Mouse (Mus musculus) limb, embryonic 13.5 days (tissue): ENCODE measurements around the gene Mest. TPM values are rescaled to one million over a fixed set of nuclear protein-coding genes. Genes with fewer than 3 reads are reported as not detected.

Experiments used
- ATAC-seq: fragments of 200-750 bp; cut with Nextera tagmentation; 2 replicates; pipeline ENCODE4 v1.8.0; 2017; ENCODE audit warnings: low read depth, moderate number of reproducible peaks, moderate TSS enrichment; ENCODE audit not compliant: low FRiP score
- H3K27ac ChIP-seq: fragments of 300-500 bp; sonication (generic); 2 replicates; pipeline ENCODE4 v1.5.1; 2015; ENCODE audit warnings: inconsistent platforms, mild to moderate bottlenecking, moderate library complexity
- H3K27me3 ChIP-seq: fragments of 300-500 bp; sonication (generic); 2 replicates; pipeline ENCODE4 v1.6.1; 2015; ENCODE audit warnings: mild to moderate bottlenecking, inconsistent platforms
- H3K36me3 ChIP-seq: fragments of 300-500 bp; sonication (generic); 2 replicates; pipeline ENCODE4 v1.6.1; 2015; ENCODE audit warnings: inconsistent platforms, mild to moderate bottlenecking, moderate library complexity
- H3K4me1 ChIP-seq: fragments of 300-500 bp; sonication (generic); 2 replicates; pipeline ENCODE4 v1.6.1; 2015; ENCODE audit warnings: inconsistent platforms
- H3K4me2 ChIP-seq: fragments of 300-500 bp; sonication (generic); replicated peaks from 2 replicates; pipeline ENCODE4 v1.6.1; 2015; ENCODE audit warnings: inconsistent platforms, mild to moderate bottlenecking, moderate library complexity
- H3K4me3 ChIP-seq: fragments of 300-500 bp; sonication (generic); 2 replicates; pipeline ENCODE4 v1.5.1; 2015; ENCODE audit warnings: moderate library complexity, mild to moderate bottlenecking, inconsistent platforms
- H3K9ac ChIP-seq: fragments of 300-500 bp; sonication (generic); 2 replicates; pipeline ENCODE4 v1.6.1; 2015; ENCODE audit warnings: mild to moderate bottlenecking, inconsistent platforms
- H3K9me3 ChIP-seq: fragments of 300-500 bp; sonication (generic); 2 replicates; pipeline ENCODE4 v1.6.1; 2016; ENCODE audit warnings: inconsistent platforms
- WGBS: fragments of 180-500 bp; shearing (Covaris S2); methylation state at CpG from one replicate; pipeline ENCODE4 v1.1.7; 2015; 5-methylcytosine and 5-hydroxymethylcytosine counted together
- polyA plus RNA-seq: library from polyadenylated mRNA; unstranded; fragments of >200 nt; fragmentation: Nextera tagmentation; extraction: Ambion mirVana; gene quantifications from 2 replicates; pipeline ENCODE4 v1.2.1, GENCODE M21; 2015

Gene Mest
- polyA plus RNA-seq, 1 experiment from 2014 or later: 1,957 TPM

DNA sequence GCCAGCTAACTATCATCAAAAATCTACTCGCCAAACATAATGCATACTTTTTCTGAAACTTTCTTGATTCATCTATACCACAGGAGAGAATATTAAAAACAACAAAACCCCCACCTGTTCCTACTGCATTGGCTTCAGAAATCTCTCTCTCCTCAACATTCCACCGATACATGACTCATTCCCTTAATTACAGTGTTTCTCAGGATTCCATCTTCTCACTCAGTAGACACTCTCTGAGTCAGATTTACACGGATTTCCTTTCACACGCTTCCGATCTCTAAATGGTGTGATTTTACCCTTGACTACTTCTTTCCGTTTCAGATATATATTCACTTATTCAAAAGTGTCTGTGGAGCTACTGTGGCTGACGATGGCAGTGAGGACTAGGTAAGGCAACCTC, 36.1 kb upstream of the Mest start:
- H3K9ac ChIP-seq: no peak overlapping the region
- 0 out of 2 replicates have a peak, but pooled peaks cover 3% of the 10 kb centered on the region for H3K36me3 ChIP-seq
- no peak overlapping the region for H3K27ac ChIP-seq
- peaks cover 17% of the 10 kb centered on the region for H3K4me1 ChIP-seq
- no peak overlapping the region for H3K4me3 ChIP-seq
- no peak overlapping the region for H3K4me2 ChIP-seq
- ATAC-seq: no peak
- no peaks in the 10 kb centered on the region for H3K27me3 ChIP-seq
- WGBS: 85% methylated on average over 7 of the region's 7 CpGs
- H3K9me3 ChIP-seq: no peaks in the 10 kb centered on the region

- H3K4me2 ChIP-seq: peak overlapping the region; percentile 63
- peak; percentile 1; the same call in 1 of the 2 replicates for ATAC-seq
- no peaks in the 10 kb centered on the region for H3K36me3 ChIP-seq
- H3K4me1 ChIP-seq: peaks cover 15% of the 10 kb centered on the region
- peak overlapping the region; percentile 94 for H3K27ac ChIP-seq
- 73% methylated on average over 5 of the region's 5 CpGs for WGBS
- H3K9ac ChIP-seq: peak overlapping the region; percentile 60
- peak overlapping the region; percentile 51 for H3K4me3 ChIP-seq
- no peaks in the 10 kb centered on the region for H3K9me3 ChIP-seq
- no peaks in the 10 kb centered on the region for H3K27me3 ChIP-seq
Measured at GRCm38 (mm10) chr6:30692826-30693225, 30.5 kb upstream of the Mest start.

DNA sequence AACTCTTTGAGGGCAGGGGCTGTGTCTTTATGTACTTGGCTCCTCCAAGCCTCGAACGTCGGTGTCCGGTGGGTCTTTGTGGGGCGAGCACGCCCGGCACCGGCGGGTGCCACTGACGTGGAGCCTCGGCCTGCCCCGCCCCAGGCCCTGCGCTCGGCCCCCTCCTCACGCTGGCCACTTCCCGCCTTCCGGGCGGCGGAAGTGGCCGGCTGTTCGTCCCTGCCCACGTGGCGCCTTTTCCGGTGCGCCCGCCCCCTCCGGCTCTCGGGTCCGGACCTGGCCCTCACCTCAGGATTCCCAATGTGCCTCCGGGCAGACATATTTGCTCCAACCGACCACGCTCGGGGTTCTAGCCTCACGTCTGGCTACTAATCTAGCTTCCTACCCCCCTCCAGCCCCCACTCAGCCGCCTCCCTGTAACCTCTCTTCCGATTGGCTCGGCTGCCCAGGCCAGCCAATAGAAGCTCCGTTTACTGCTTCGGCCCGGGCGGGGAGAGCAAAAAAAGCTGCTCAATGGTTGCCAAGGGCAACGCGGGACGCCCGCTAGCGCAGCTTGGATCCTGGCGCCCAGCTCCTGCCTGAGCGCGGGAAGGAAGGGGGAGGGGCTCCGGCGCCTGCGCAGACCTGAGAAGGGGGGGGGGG, 29.9 kb upstream of the Mest start, which contains the start of gene Cep41:
Gene Cep41, minus strand, starts transcription at position 400 of the 642 bp plus-strand sequence.
- peak within 1 kb of the TSS; percentile 94 for H3K27ac ChIP-seq
- WGBS: under 1% methylated on average over 51 of the region's 52 CpGs
- peaks cover 15% of the 10 kb centered on the region for H3K4me1 ChIP-seq
- H3K9me3 ChIP-seq: no peaks in the 10 kb centered on the region
- peak within 1 kb of the TSS; percentile 63 for H3K4me2 ChIP-seq
- H3K4me3 ChIP-seq: peak within 1 kb of the TSS; percentile 51
- ATAC-seq: peak; percentile 97
- H3K9ac ChIP-seq: peak within 1 kb of the TSS; percentile 60
- H3K27me3 ChIP-seq: no peaks in the 10 kb centered on the region
- H3K36me3 ChIP-seq: no peaks in the 10 kb centered on the region

DNA sequence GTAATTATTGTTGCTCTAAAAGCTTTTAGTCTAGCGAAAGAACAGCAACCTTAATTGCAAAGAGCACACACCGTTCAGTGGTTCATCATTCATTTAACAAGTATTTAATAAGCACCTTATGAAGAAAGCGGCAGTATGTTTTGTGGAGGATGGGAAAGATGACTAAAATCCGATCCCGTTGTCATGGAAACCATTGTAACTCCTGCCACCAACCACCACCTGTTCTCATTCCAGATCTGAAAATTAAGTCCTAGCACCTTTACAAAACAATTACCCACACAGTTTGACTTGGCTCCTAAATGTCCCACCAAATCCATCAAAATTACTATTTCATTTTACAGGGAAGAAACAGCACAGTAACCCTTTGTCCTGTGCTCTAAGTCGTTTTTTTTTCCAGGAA, 29.1 kb upstream of the Mest start:
- no peak for ATAC-seq

DNA sequence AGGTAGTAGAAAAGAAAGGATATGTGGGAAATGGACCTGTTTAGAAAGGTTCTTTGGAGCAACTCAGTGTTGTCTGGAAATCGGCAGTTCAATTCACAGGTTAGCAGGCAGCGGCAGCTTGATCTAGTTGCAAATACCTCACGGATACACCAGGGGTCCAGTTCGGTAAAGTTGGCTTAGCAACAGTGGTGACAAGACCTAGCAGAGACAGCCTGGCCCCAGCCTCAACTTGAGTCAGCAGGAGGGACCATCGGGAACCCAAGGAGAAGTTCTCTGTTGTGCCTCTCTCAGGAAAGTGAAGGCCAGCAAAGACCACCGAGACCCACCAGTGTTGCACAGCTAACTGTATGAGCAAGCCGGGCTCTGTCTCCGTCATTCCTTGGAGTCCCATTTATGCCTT, 28.2 kb upstream of the Mest start:
- Histone ChIP-seq H3K9me3 (no peaks in the 10 kb centered on the region), H3K36me3 (no peaks in the 10 kb centered on the region), H3K27me3 (no peaks in the 10 kb centered on the region), H3K4me2 (no peak overlapping the region), H3K4me3 (no peak overlapping the region), H3K27ac (peak overlapping the region; percentile 94; the same call in 1 of the 2 replicates), H3K9ac (no peak overlapping the region), H3K4me1 (peaks cover 20% of the 10 kb centered on the region)
- WGBS: 87% methylated on average over 8 of the region's 8 CpGs
- ATAC-seq: no peak

More for the DNA sequence above, 29.1 kb upstream of the Mest start:
- Histone ChIP-seq H3K27me3 (no peaks in the 10 kb centered on the region), H3K4me3 (peak overlapping the region; percentile 51), H3K36me3 (no peaks in the 10 kb centered on the region), H3K4me1 (peaks cover 15% of the 10 kb centered on the region), H3K27ac (peak overlapping the region; percentile 94), H3K4me2 (peak overlapping the region; percentile 63), H3K9ac (0 out of 2 replicates have a peak overlapping the region, but pooled peaks have one; percentile 39), H3K9me3 (no peaks in the 10 kb centered on the region)
- 27% methylated on average over 6 of the region's 6 CpGs for WGBS

DNA sequence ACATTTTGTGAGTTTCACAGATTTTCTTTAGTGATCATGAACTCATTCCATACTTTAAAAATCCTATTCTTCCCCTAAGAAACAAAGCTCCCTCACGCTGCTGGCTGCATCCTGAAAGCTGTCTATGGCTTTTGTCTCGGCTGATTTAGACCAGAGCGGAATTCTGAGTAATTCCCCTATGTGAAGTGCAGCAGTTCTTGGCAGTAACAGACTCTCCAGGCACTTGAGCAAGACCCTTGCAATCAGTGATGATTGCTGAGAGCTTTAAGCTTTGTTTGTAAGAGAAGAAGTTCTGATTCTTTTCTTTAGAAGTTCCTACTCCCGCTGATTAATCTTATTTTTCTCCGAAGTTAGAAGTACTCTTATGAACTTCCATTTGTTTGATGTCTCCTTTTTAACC, 25.9 kb upstream of the Mest start:
- 47% methylated on average over 5 of the region's 5 CpGs for WGBS
- Histone ChIP-seq H3K4me3 (no peak overlapping the region), H3K36me3 (no peaks in the 10 kb centered on the region), H3K9ac (no peak overlapping the region), H3K4me1 (peaks cover 25% of the 10 kb centered on the region), H3K4me2 (no peak overlapping the region), H3K27me3 (no peaks in the 10 kb centered on the region), H3K9me3 (no peaks in the 10 kb centered on the region), H3K27ac (peak overlapping the region; percentile 53; the same call in 1 of the 2 replicates)
- no peak for ATAC-seq

- no peak overlapping the region for H3K4me2 ChIP-seq
- H3K9ac ChIP-seq: no peak overlapping the region
- no peaks in the 10 kb centered on the region for H3K27me3 ChIP-seq
- H3K4me1 ChIP-seq: peaks cover 22% of the 10 kb centered on the region
- WGBS: 82% methylated on average over 4 of the region's 4 CpGs
- no peak overlapping the region for H3K4me3 ChIP-seq
- H3K36me3 ChIP-seq: no peaks in the 10 kb centered on the region
- peak overlapping the region; percentile 53; the same call in 1 of the 2 replicates for H3K27ac ChIP-seq
- no peak for ATAC-seq
- H3K9me3 ChIP-seq: no peaks in the 10 kb centered on the region
Measured at GRCm38 (mm10) chr6:30698036-30698435, 25.3 kb upstream of the Mest start.

GRCm38 (mm10) chr6:30700182-30700581, 23.2 kb upstream of the Mest start:
- Histone ChIP-seq H3K9me3 (no peaks in the 10 kb centered on the region), H3K4me1 (peaks cover 27% of the 10 kb centered on the region), H3K27me3 (no peaks in the 10 kb centered on the region), H3K9ac (no peak overlapping the region), H3K4me3 (no peak overlapping the region), H3K4me2 (no peak overlapping the region), H3K36me3 (no peaks in the 10 kb centered on the region), H3K27ac (peak overlapping the region; percentile 75)
- 36% methylated on average over 6 of the region's 6 CpGs for WGBS
- no peak for ATAC-seq

- Histone ChIP-seq H3K27ac (0 out of 2 replicates have a peak overlapping the region, but pooled peaks have one; percentile 23), H3K36me3 (no peaks in the 10 kb centered on the region), H3K9ac (no peak overlapping the region), H3K27me3 (no peaks in the 10 kb centered on the region), H3K9me3 (no peaks in the 10 kb centered on the region), H3K4me2 (no peak overlapping the region), H3K4me3 (no peak overlapping the region), H3K4me1 (peaks cover 27% of the 10 kb centered on the region)
- WGBS: 23% methylated on average over 6 of the region's 6 CpGs
- ATAC-seq: peak; percentile 37; the same call in 1 of the 2 replicates
Measured at GRCm38 (mm10) chr6:30702881-30703280, 20.5 kb upstream of the Mest start.

DNA sequence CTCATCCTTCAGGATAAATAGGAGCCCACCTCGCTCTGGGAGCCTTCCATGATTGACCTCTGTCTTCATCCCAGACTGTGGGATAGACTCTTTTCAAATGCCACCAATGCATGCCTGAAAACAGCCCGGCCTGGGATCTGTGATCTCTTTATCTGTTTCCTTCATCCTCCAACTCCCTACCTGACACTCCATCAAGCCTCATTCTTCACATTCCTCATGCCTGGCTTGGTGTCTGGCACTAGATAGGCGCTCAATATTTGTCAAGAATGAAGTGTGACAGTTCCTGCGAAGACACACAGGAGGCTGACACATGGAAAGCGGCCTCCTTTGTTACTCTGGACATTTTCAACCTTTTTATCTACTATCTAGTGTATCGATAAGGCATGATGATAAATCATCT, 19.9 kb upstream of the Mest start:
- Histone ChIP-seq H3K36me3 (no peaks in the 10 kb centered on the region), H3K9me3 (no peaks in the 10 kb centered on the region), H3K27me3 (no peaks in the 10 kb centered on the region), H3K27ac (peak overlapping the region; percentile 23; the same call in 1 of the 2 replicates), H3K4me3 (no peak overlapping the region), H3K4me1 (peaks cover 27% of the 10 kb centered on the region), H3K4me2 (no peak overlapping the region; the same call in 1 of the 2 replicates), H3K9ac (no peak overlapping the region)
- WGBS: 67% methylated on average over 6 of the region's 6 CpGs
- ATAC-seq: no peak

DNA sequence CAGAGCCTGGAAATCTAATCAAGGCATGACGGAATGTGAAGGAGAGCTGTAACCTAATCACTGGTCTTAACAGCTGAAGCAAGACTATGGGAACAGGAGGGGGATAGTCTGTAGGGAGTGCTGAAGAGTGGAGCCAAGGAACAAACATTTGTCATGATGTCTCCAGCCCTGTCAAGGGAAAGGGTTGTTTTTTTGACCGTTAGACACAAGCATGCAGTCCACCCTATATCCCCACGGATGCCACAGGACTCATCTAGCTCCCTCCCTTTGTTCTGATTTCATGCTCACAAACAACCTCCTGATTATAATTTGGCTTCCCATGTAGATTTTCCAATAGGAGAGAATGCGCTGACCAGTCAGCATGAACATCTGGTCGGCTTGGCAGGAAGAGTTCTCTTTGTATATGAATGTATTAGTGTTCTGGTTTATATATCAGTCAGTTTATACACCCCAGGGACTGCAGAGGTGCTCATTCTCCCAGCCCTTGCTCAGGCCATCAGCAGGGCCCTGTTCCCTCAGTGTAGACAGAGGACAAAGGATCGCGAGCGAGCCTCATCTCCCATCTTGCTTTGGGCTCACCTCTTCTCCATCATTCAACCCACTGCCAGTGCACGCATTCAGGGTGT, 19.3 kb upstream of the Mest start:
- peaks cover 31% of the 10 kb centered on the region for H3K4me1 ChIP-seq
- peak; percentile 90 for ATAC-seq
- 72% methylated on average over 9 of the region's 9 CpGs for WGBS
- no peak overlapping the region for H3K4me2 ChIP-seq
- H3K9ac ChIP-seq: no peak overlapping the region
- peak overlapping the region; percentile 75 for H3K27ac ChIP-seq
- H3K4me3 ChIP-seq: no peak overlapping the region
- H3K9me3 ChIP-seq: no peaks in the 10 kb centered on the region
- no peaks in the 10 kb centered on the region for H3K36me3 ChIP-seq
- H3K27me3 ChIP-seq: no peaks in the 10 kb centered on the region

GRCm38 (mm10) chr6:30709115-30709514, 14.2 kb upstream of the Mest start:
- no peak overlapping the region for H3K9ac ChIP-seq
- no peaks in the 10 kb centered on the region for H3K9me3 ChIP-seq
- no peak overlapping the region; the same call in 1 of the 2 replicates for H3K4me3 ChIP-seq
- no peaks in the 10 kb centered on the region for H3K36me3 ChIP-seq
- H3K27ac ChIP-seq: peak overlapping the region; percentile 95
- peaks cover 53% of the 10 kb centered on the region for H3K4me1 ChIP-seq
- peak overlapping the region; percentile 35 for H3K4me2 ChIP-seq
- H3K27me3 ChIP-seq: no peaks in the 10 kb centered on the region
- 24% methylated on average over 6 of the region's 6 CpGs for WGBS
- no peak for ATAC-seq
